Mouse (Mus musculus): ENCODE results near the gene Gm17545. TPM values are rescaled to one million over a fixed set of nuclear protein-coding genes. Genes with fewer than 3 reads are reported as not detected.

Gene Gm17545
- total RNA-seq (2023): not detected in 2 replicates

GRCm38 (mm10) chr9:22453990-22454389 lies at the start of gene Gm17545:
Gene Gm17545, plus strand, starts transcription at chr9:22454290.

DNA sequence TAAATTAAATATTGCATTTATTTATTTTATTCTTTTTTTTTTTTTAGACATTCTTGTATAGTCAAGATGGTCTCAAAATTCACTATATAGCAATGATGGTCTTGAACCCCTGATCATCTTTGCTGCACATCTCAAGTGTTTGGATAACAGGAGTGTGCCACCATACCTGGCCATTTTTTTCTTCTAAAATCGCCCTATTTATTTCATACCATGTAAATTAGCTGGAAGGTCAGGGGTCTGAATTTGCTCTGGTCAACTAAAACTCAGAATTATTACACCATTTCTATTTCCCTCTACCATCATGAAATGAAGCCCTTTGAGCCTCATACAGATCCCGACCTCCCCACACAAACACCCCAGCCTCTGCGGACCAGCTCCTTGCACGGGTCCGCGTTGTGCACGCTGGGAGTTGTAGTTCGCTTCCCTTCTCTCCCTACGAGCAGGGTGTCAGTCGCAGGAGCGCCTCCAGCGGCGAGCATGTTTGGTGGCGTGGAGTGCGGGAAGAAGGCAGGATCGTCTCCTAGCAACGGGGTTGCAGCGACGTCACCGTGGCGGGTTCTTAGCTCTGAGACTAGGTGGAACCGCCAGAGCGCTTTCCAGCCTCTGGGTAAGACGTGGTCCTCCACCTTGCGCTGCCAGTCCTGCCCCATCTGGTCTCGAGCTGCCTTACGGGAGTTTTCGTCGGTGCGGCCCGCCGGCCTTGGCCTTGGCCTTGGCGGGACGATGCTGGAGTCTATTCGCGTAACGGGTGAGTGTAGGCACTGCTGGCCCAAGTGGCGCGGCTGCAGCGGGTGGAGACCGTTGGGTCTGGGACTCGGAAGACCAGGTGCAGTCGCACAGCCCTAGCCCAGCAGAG lies 42.9 kb upstream of the Gm17545 start, which contains the start of gene 9530077C05Rik:
9530077C05Rik (plus strand) TSS at position 512 of the 856 bp plus-strand sequence.

GRCm38 (mm10) chr9:22469643-22470042 lies 15.6 kb downstream of the Gm17545 start, which contains the start of gene Rp9:
Gene Rp9, minus strand, starts transcription at chr9:22469743.

DNA sequence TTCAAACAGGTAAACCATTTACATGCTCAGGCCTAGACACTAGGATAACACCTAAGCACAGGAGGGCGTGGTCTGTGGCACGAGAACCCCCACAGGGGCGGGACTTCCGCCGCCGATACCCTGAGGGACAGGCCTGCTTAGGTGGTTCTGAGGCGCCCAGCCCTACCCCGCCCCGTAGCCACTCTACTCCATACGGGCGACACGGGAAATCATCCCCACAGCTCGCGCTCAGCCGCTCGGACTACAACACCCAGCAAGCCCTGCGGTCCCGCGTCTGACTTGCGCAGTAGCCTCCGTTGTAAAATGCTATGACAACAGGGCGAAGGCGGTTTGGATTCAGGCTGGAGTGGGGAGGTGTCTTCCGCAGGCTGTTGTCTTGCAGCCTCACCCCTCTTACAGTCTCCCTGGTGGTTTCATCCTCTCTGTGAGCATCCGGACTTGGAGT lies 21.4 kb downstream of the Gm17545 start, which contains the start of gene Bbs9:
Bbs9 (plus strand) TSS at position 292 of the 445 bp plus-strand sequence.

Other genes with a start within 250 kb of the Gm17545 start
- 10.9 and 12.6 TPM in 2 replicates for gene Zfp809, start 228.6 kb upstream of the Gm17545 start, total RNA-seq (2023)
- 0.11 and 0.54 TPM in 2 replicates for gene Zfp599, start 194.4 kb upstream of the Gm17545 start, total RNA-seq (2023)
- 5.3 and 6.6 TPM in 2 replicates for gene Zfp810, start 146.6 kb upstream of the Gm17545 start, total RNA-seq (2023)
- 34.1 and 42.0 TPM in 2 replicates for gene Anln, start 65.1 kb upstream of the Gm17545 start, total RNA-seq (2023)
- gene 9530077C05Rik, start 42.8 kb upstream of the Gm17545 start, total RNA-seq (2023): 5.7 and 8.2 TPM in 2 replicates
- gene Rp9, start 15.5 kb downstream of the Gm17545 start, total RNA-seq (2023): 49.2 and 56.6 TPM in 2 replicates
- gene Bbs9, start 21.4 kb downstream of the Gm17545 start, total RNA-seq (2023): 9.8 and 21.0 TPM in 2 replicates

Data from neutrophil, adult 65 days (primary cell).